Mouse (Mus musculus) midbrain, embryonic 12.5 days (tissue): ENCODE results near the gene Clba1. TPM values are rescaled to one million over a fixed set of nuclear protein-coding genes. Genes with fewer than 3 reads are reported as not detected.
A peak's percentile ranks its signal among the peaks of the same experiment; 100 is the strongest.

Experiments
- ATAC-seq: fragments of 200-750 bp; cut with Nextera tagmentation; 2 replicates; pipeline ENCODE4 v1.8.0; 2017; ENCODE audit warnings: low read depth, moderate TSS enrichment, moderate library complexity; ENCODE audit not compliant: low FRiP score
- H3K27ac ChIP-seq: fragments of 300-500 bp; sonication (generic); replicated peaks from 2 replicates; pipeline ENCODE4 v1.5.1; 2016; ENCODE audit warnings: mild to moderate bottlenecking
- H3K27me3 ChIP-seq: fragments of 300-500 bp; sonication (generic); 2 replicates; pipeline ENCODE4 v1.6.1; 2016; ENCODE audit warnings: mild to moderate bottlenecking
- H3K36me3 ChIP-seq: fragments of 300-500 bp; sonication (generic); 2 replicates; pipeline ENCODE4 v1.6.1; 2016
- H3K4me1 ChIP-seq: fragments of 300-500 bp; sonication (generic); 2 replicates; pipeline ENCODE4 v1.6.1; 2016
- H3K4me2 ChIP-seq: fragments of 300-500 bp; sonication (generic); replicated peaks from 2 replicates; pipeline ENCODE4 v1.6.1; 2016; ENCODE audit warnings: mild to moderate bottlenecking, moderate library complexity
- H3K4me3 ChIP-seq: fragments of 300-500 bp; sonication (generic); 2 replicates; pipeline ENCODE4 v1.5.1; 2016; ENCODE audit warnings: mild to moderate bottlenecking
- H3K9ac ChIP-seq: fragments of 300-500 bp; sonication (generic); replicated peaks from 2 replicates; pipeline ENCODE4 v1.6.1; 2016; ENCODE audit warnings: mild to moderate bottlenecking, moderate library complexity
- H3K9me3 ChIP-seq: fragments of 300-500 bp; sonication (generic); 2 replicates; pipeline ENCODE4 v1.6.1; 2016; ENCODE audit warnings: mild to moderate bottlenecking
- WGBS: fragments of 180-500 bp; shearing (Covaris S2); methylation state at CpG from one replicate; pipeline ENCODE4 v1.1.7; 2016; 5-methylcytosine and 5-hydroxymethylcytosine counted together
- polyA plus RNA-seq: library from polyadenylated mRNA; unstranded; fragments of >200 nt; fragmentation: Nextera tagmentation; extraction: Ambion mirVana; gene quantifications from 2 replicates; pipeline ENCODE4 v1.2.1, GENCODE M21; 2016

Gene Clba1
- 16.7 and 18.5 TPM in 2 replicates for polyA plus RNA-seq

DNA sequence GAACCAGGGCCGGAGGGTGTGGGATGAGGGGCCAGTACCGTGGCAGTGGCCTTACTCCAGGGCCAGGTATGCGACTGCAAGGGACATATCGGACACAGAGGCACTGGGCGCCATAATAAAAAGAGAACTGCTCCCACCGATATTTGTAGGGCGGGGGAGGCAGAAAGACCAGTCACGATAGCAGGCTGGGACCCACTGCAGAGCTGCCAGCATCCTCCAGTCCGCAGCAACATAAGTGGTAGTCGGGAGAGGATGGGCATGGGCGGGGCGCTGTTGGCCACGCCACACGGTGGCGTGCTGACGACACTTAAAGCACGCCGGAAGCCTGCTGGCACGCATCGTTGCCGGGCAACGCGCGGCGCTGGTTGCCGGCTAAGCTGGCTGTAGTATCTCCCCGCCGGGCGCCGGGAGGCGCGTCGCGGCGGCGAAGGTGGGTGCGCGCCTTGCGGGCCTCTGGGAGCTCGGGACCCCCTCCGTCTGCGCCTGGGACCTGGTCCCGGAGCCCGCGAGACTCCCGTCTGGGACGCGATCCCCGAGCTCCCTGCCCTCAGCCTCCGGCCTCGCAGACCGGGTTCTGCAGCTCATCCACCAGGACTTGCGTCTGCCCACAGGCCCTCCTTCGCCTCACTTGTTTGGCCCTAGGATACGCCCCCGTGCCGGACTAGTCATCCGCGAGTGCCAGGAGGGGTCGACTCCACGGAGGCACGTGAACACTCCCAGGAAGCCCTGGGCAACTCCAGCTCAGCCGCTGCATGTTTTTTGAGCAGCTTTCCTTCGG lies at the start of gene Clba1:
Gene Clba1, plus strand, starts transcription at position 351 of the 778 bp plus-strand sequence.
- H3K36me3 ChIP-seq: peaks cover 28% of the 10 kb centered on the region
- H3K4me1 ChIP-seq: peaks cover 21% of the 10 kb centered on the region
- H3K4me2 ChIP-seq: peak within 1 kb of the TSS; percentile 99
- ATAC-seq: peak; percentile 91
- peak within 1 kb of the TSS; percentile 66 for H3K27ac ChIP-seq
- no peaks in the 10 kb centered on the region for H3K9me3 ChIP-seq
- peak within 1 kb of the TSS; percentile 70 for H3K4me3 ChIP-seq
- peak within 1 kb of the TSS; percentile 71 for H3K9ac ChIP-seq
- WGBS: 1% methylated on average over 64 of the region's 64 CpGs
- H3K27me3 ChIP-seq: peaks cover 35% of the 10 kb centered on the region

DNA sequence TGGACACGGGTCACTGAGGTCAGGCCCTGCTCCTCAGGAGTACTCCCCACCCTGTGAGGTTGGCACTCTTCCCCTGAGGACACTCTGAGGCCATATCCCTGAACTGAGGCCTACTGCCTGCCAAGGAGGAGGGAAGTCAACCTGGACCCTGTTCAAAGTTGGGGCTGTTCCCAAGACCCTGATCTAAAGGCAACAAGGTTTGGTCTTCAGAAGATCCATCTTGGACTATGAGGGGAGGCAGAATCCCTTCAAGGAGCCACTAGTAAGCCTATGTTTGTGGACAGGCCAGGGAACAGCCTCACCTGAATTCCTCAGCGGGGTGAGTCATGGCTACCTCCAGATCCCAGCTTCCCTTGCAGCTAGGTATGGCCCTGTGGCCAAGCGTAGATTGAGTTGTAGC lies 49.3 kb upstream of the Clba1 start:
- Histone ChIP-seq H3K4me3 (no peak overlapping the region), H3K4me1 (no peaks in the 10 kb centered on the region), H3K27ac (no peak overlapping the region), H3K9ac (no peak overlapping the region), H3K27me3 (no peaks in the 10 kb centered on the region), H3K36me3 (no peaks in the 10 kb centered on the region), H3K4me2 (no peak overlapping the region), H3K9me3 (no peaks in the 10 kb centered on the region)
- 85% methylated on average over 3 of the region's 3 CpGs for WGBS
- ATAC-seq: no peak

DNA sequence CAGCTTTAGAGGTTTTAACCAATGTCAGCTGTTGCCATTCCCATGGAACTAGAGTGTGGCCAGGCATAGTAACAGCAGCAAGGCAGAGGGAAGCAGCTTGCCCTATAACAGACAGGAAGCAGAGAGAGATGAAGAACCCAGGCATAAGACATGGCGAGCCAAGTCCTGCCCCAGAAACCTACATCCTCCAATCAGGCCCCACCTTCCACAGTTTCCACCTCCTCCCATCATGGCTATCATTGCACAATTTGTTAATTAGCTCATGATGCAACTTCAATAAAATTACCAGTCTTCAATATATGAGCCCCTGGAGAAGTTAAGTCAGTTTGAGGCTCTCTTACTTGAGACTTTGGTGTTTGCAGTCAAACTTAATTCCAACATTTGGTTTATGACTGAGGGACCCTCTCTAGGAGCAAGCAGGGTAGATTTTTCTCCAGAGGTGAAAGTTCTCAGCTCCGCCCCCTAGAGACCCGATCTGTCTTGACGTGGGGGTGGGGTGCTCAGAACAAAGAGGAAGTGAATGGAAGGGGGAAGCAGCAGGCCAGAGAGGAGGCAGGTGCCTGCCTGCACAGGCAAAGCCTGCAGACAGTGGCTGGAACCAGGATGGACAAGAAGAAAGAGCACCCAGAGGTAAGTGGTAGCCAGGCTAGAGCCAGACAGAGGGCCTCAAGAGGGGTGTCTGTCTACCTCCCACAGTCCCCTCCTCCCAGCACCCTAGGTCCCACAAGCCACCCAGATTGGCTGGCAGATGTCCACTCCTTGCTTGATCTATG lies 48.4 kb upstream of the Clba1 start, which contains the start of gene Pld4:
Gene Pld4, plus strand, starts transcription at position 502 of the 773 bp plus-strand sequence.
- no peak within 1 kb of the TSS for H3K9ac ChIP-seq
- WGBS: 48% methylated on average over 4 of the region's 4 CpGs
- no peaks in the 10 kb centered on the region for H3K27me3 ChIP-seq
- no peak within 1 kb of the TSS for H3K4me2 ChIP-seq
- H3K4me1 ChIP-seq: no peaks in the 10 kb centered on the region
- H3K36me3 ChIP-seq: no peaks in the 10 kb centered on the region
- ATAC-seq: no peak
- no peak within 1 kb of the TSS for H3K27ac ChIP-seq
- no peak within 1 kb of the TSS for H3K4me3 ChIP-seq
- H3K9me3 ChIP-seq: no peaks in the 10 kb centered on the region

DNA sequence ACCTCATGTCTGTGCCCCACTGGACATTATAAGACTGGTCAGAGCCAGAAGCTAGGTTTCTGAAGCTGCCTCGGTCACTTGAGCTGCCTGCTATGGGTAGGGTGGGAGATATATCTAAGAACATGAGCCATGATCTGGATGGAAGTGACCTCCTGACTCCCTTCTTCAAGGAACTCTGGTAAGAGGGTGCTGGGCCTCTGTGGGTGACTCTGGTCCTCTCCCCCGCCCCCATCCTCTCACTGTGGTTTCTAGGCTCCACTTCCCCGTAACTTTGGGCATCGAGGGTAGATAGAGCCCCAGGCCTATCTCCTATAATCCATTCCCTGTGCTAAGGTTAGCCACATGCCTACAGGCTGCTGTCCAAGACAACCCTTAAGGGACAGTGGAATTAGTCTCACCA lies 47.3 kb upstream of the Clba1 start:
- 89% methylated on average over 4 of the region's 4 CpGs for WGBS
- no peak overlapping the region for H3K9ac ChIP-seq
- H3K36me3 ChIP-seq: no peaks in the 10 kb centered on the region
- no peaks in the 10 kb centered on the region for H3K9me3 ChIP-seq
- H3K27ac ChIP-seq: no peak overlapping the region
- no peaks in the 10 kb centered on the region for H3K27me3 ChIP-seq
- no peaks in the 10 kb centered on the region for H3K4me1 ChIP-seq
- no peak overlapping the region for H3K4me2 ChIP-seq
- no peak overlapping the region for H3K4me3 ChIP-seq
- ATAC-seq: no peak

DNA sequence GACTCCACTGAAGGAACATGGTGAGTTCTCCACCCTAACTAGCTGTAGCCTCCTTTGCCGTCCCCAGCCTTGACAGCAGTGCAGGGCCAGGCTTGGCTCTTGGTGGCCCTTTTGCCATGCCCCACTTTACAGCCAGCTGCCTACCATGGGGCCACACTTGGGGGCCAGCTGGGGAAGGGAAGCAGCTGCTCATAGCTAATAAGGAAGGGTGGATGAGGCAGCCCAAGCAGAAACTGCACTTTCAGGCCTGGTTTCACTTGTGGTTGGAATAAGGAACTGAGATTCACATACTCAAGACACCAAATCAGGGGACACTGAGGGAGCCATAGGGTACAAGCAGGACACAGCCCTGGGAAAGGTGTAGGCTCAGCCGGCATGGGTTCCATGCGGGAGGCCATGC lies 46.7 kb upstream of the Clba1 start:
- no peak for ATAC-seq
- H3K27ac ChIP-seq: no peak overlapping the region
- no peak overlapping the region for H3K4me3 ChIP-seq
- WGBS: 83% methylated on average over 3 of the region's 3 CpGs
- H3K27me3 ChIP-seq: no peaks in the 10 kb centered on the region
- no peaks in the 10 kb centered on the region for H3K36me3 ChIP-seq
- H3K9ac ChIP-seq: no peak overlapping the region
- H3K9me3 ChIP-seq: no peaks in the 10 kb centered on the region
- H3K4me2 ChIP-seq: no peak overlapping the region
- H3K4me1 ChIP-seq: no peaks in the 10 kb centered on the region

DNA sequence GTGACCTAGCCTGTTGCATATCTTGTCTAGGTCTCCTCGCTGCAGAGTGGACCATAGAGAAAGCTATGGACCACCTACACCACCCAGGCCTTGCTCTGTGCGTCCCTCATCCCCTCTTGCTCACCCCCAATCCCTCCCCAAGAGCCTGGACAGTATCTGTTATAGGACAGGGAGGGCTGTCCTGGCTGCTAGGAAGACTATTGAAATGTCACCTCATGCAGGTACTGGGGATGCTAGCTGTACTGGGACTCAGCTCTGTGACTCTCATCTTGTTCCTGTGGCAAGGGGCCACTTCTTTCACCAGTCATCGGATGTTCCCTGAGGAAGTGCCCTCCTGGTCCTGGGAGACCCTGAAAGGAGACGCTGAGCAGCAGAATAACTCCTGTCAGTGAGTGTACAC lies 45.6 kb upstream of the Clba1 start:
- no peak for ATAC-seq
- Histone ChIP-seq H3K27ac (no peak overlapping the region), H3K4me1 (no peaks in the 10 kb centered on the region), H3K27me3 (no peaks in the 10 kb centered on the region), H3K9ac (no peak overlapping the region), H3K9me3 (no peaks in the 10 kb centered on the region), H3K36me3 (no peaks in the 10 kb centered on the region), H3K4me3 (no peak overlapping the region), H3K4me2 (no peak overlapping the region)
- 78% methylated on average over 4 of the region's 4 CpGs for WGBS

DNA sequence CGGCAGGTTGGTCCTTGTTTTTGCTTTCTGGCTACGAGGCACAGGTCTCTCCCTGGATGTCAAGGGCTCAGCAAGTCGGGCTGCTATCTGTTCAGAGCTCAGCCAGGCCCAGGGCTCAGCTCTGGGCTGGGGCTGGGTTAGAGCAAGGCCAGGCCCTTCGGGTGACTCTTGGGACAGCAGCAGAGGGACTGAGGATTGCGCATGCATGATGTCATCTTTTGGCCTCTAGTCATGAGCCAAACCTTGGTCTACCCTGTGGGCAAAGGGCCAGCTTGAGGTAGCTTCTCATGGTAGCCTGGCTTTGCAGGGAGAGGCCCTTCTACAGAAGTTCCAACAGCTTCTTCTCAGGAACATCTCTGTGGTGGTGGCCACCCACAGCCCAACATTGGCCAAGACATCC lies 44.6 kb upstream of the Clba1 start:
- no peaks in the 10 kb centered on the region for H3K9me3 ChIP-seq
- no peak overlapping the region for H3K4me2 ChIP-seq
- 91% methylated on average over 5 of the region's 5 CpGs for WGBS
- H3K36me3 ChIP-seq: no peaks in the 10 kb centered on the region
- no peak overlapping the region for H3K9ac ChIP-seq
- H3K27me3 ChIP-seq: no peaks in the 10 kb centered on the region
- no peak for ATAC-seq
- no peak overlapping the region for H3K27ac ChIP-seq
- H3K4me3 ChIP-seq: no peak overlapping the region
- no peaks in the 10 kb centered on the region for H3K4me1 ChIP-seq

DNA sequence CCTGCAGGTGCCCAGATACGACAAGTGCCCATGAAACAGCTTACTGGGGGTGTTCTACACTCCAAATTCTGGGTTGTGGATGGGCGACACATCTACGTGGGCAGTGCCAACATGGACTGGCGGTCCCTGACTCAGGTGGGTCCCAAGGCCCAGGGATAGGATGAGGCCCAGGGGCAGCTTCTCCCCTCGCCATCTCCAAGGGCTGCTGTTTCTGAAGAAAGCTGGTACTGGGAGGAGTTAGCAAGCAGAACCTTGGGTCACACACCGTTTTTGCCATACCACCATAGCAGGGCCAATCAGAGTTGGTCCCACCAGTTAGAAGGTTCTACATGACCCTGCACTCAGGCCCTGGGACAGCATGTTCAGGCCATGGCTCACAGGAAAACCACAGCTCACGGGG lies 43.7 kb upstream of the Clba1 start:
- H3K27me3 ChIP-seq: no peaks in the 10 kb centered on the region
- H3K27ac ChIP-seq: no peak overlapping the region
- no peak for ATAC-seq
- no peaks in the 10 kb centered on the region for H3K36me3 ChIP-seq
- WGBS: 86% methylated on average over 7 of the region's 7 CpGs
- H3K4me3 ChIP-seq: no peak overlapping the region
- H3K9ac ChIP-seq: no peak overlapping the region
- no peak overlapping the region for H3K4me2 ChIP-seq
- H3K4me1 ChIP-seq: no peaks in the 10 kb centered on the region
- no peaks in the 10 kb centered on the region for H3K9me3 ChIP-seq

DNA sequence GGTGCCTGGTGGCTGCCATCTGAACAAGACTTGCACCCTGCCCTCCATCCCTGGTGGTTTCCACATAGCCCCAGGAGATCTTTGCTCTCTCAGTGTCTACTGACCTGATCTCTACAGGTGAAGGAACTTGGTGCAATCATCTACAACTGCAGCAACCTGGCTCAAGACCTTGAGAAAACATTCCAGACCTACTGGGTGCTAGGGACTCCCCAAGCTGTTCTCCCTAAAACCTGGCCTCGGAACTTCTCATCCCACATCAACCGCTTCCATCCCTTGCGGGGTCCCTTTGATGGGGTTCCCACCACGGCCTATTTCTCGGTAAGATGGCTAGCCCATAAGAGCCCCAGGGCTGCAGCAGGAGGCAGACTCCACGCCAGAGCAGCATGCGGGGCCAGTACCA lies 42.2 kb upstream of the Clba1 start:
- 94% methylated on average over 7 of the region's 7 CpGs for WGBS
- Histone ChIP-seq H3K27ac (no peak overlapping the region), H3K36me3 (no peaks in the 10 kb centered on the region), H3K27me3 (no peaks in the 10 kb centered on the region), H3K4me1 (no peaks in the 10 kb centered on the region), H3K9ac (no peak overlapping the region), H3K4me3 (no peak overlapping the region), H3K9me3 (no peaks in the 10 kb centered on the region), H3K4me2 (no peak overlapping the region)
- ATAC-seq: no peak

DNA sequence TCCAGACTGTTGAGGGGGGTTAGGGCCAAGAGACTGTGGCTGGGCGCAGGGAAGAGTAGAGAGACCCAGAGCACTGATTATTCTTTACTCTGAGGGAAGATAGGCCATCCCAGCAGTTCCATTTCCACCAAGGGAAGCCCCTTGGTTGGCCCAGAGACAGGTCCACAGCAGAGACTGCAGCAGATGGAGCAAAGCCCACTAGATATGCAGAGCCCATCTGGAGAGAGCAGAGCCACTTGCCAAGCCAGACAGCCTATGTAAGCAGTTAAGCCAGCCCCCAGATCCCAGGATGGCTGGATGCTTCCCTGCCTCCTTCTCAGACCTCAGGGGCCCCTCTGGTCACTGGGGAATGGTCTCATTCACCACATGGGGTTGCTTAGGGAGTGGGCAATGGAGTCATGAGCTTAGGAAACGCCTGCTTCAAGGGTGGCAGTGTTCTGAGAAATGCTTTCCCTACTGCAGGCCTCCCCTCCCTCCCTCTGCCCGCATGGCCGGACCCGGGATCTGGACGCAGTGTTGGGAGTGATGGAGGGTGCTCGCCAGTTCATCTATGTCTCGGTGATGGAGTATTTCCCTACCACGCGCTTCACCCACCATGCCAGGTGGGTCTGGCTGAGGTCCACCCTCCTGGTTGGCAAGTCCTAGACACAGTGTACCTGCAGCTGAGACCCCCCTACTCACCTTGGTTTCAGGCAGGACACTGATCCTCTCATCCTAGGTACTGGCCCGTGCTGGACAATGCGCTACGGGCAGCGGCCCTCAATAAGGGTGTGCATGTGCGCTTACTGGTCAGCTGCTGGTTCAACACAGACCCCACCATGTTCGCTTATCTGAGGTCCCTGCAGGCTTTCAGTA lies 41.5 kb upstream of the Clba1 start:
- Histone ChIP-seq H3K4me1 (no peaks in the 10 kb centered on the region), H3K4me2 (no peak overlapping the region), H3K27ac (no peak overlapping the region), H3K27me3 (no peaks in the 10 kb centered on the region), H3K9ac (no peak overlapping the region), H3K36me3 (no peaks in the 10 kb centered on the region), H3K4me3 (no peak overlapping the region), H3K9me3 (no peaks in the 10 kb centered on the region)
- no peak for ATAC-seq
- WGBS: 91% methylated on average over 16 of the region's 16 CpGs

DNA sequence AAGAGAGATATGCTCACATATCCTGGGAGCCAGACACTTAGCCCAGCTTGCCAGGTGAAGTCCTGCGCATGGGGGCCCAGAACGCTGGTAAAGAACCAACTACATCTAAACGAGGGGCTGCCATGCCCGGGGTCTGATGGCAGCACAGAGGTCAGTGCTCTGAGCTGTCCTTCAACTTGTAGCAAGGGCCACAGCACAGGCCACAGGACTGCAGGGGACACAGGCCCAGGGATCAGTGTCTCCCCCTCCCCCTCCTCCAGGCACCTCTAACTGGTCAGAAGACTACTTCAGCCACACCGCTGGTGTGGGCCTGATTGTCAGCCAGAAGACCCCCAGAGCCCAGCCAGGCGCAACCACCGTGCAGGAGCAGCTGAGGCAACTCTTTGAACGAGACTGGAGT lies 40.6 kb upstream of the Clba1 start:
- no peak for ATAC-seq
- 92% methylated on average over 8 of the region's 8 CpGs for WGBS

DNA sequence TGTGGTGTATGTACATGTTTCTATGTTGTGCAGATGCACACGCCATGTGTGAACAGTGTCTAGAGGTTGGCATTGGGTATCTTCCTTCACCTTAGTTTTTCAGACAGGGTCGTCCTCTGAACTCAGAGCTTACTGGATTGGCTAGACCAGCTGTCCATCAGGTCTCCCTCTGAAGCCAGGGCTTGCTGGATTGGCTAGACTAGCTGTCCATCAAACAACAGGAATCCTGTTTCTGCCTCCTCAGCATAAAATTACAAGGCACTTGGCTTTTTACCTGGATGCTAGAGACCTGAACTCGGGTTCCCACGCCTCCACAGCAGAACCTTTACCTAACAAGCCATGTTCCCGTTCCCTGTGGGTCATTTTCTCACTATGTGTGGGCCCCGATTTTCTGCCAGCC lies 39.7 kb upstream of the Clba1 start:
- H3K4me3 ChIP-seq: no peak overlapping the region
- no peaks in the 10 kb centered on the region for H3K4me1 ChIP-seq
- no peaks in the 10 kb centered on the region for H3K27me3 ChIP-seq
- no peaks in the 10 kb centered on the region for H3K9me3 ChIP-seq
- H3K27ac ChIP-seq: no peak overlapping the region
- 79% methylated on average over 6 of the region's 6 CpGs for WGBS
- no peak overlapping the region for H3K4me2 ChIP-seq
- H3K9ac ChIP-seq: no peak overlapping the region
- ATAC-seq: no peak
- no peaks in the 10 kb centered on the region for H3K36me3 ChIP-seq

More for the DNA sequence above, 40.6 kb upstream of the Clba1 start:
- no peak overlapping the region for H3K9ac ChIP-seq
- H3K4me3 ChIP-seq: no peak overlapping the region
- no peak overlapping the region for H3K4me2 ChIP-seq
- no peaks in the 10 kb centered on the region for H3K36me3 ChIP-seq
- H3K9me3 ChIP-seq: no peaks in the 10 kb centered on the region
- no peaks in the 10 kb centered on the region for H3K27me3 ChIP-seq
- no peak overlapping the region for H3K27ac ChIP-seq
- no peaks in the 10 kb centered on the region for H3K4me1 ChIP-seq
